Mouse (Mus musculus): ENCODE data around the gene Cyld. TPM values are rescaled to one million over a fixed set of nuclear protein-coding genes. Genes with fewer than 3 reads are reported as not detected.

Gene Cyld
- polyA plus RNA-seq, 1 experiment: 19.4 TPM

DNA sequence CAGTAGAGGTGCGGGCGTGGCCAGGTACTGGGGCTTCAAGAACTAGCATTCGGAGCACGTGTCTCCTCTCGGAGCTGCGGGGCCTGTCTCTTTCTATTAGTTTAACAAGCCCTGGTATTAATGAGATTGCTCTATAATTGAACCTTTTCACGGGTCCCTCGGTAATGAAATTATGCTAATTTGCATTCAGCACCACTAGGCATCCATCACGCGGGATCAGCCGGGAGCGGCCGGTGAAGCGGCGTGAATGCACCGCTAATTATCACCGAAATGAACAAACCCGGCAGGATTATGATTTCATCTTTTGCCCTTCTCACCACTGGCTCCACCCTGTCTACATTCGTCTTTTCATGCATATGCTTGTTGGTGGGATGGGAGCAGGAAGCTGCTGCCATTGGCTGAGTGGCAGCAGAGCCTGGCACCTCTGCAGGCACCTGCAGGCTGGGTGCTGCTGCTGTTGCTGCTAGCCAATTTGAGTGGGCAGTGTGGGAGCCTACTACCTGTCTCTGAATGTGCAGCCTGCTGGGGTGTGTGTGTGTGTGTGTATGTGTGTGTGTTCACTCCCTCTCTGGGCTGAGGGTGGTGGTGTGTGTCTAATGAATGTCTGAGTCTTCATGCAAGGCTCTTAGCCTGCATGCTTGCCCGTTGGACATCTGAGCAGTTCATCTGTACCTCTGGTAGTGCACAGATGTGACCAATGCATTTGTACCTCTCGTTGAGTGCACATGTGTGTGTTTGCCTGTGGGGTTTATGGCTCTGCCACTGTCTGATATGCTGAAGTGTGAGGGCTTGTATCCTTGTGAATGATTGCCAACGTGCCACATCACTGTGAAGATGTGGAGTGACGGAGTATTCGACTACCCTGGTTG lies 97.2 kb downstream of the Cyld start:
- Histone ChIP-seq H3K4me3 (ENCODE audit: control insufficient read depth, insufficient read depth, low read length) (no peak overlapping the region), H3K4me1 (replicated peaks; ENCODE audit: control insufficient read depth, insufficient read depth, low read length) (no peaks in the 10 kb centered on the region), H3K36me3 (ENCODE audit: control insufficient read depth, insufficient read depth, low read length) (no peaks in the 10 kb centered on the region), H3K27ac (ENCODE audit: control insufficient read depth, insufficient read depth, low read length) (no peak overlapping the region), H3K27me3 (ENCODE audit: control insufficient read depth, insufficient read depth, low read length) (no peaks in the 10 kb centered on the region)
- WGBS: 91% methylated on average over 24 of the region's 24 CpGs
- no peak for DNase-seq
- TF ChIP-seq POLR2A (IDR thresholded peaks at IDR 0.05; ENCODE audit: control insufficient read depth, extremely low read depth, insufficient read depth, low read length, poor library complexity) (no peak), CTCF (IDR thresholded peaks at IDR 0.05; ENCODE audit: borderline replicate concordance, control insufficient read depth, extremely low read depth, insufficient read depth, low read length, poor library complexity) (no peak)

DNA sequence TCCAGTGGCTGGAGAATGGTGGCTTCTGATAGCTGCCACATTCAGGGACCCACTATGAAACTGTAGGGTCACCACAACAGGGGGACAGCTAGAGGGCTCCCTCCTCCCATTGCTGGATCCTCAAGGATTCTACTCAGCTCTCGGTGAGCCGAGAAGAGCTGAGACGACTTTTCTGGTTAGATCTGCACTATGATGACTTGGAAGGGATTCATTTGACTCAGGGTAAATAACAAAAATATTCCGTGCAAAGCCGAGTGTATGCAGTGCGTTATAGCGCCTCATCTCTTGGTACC lies 97.7 kb downstream of the Cyld start:
- no peak for DNase-seq
- WGBS: 90% methylated on average over 7 of the region's 7 CpGs
- TF ChIP-seq POLR2A (IDR thresholded peaks at IDR 0.05; ENCODE audit: control insufficient read depth, extremely low read depth, insufficient read depth, low read length, poor library complexity): no peak
- no peak for TF ChIP-seq CTCF (IDR thresholded peaks at IDR 0.05; ENCODE audit: borderline replicate concordance, control insufficient read depth, extremely low read depth, insufficient read depth, low read length, poor library complexity)
- Histone ChIP-seq H3K4me3 (ENCODE audit: control insufficient read depth, insufficient read depth, low read length) (no peak overlapping the region), H3K27me3 (ENCODE audit: control insufficient read depth, insufficient read depth, low read length) (no peaks in the 10 kb centered on the region), H3K27ac (ENCODE audit: control insufficient read depth, insufficient read depth, low read length) (no peak overlapping the region), H3K36me3 (ENCODE audit: control insufficient read depth, insufficient read depth, low read length) (no peaks in the 10 kb centered on the region), H3K4me1 (replicated peaks; ENCODE audit: control insufficient read depth, insufficient read depth, low read length) (no peaks in the 10 kb centered on the region)

GRCm38 (mm10) chr8:88795896-88796295 lies 99.1 kb downstream of the Cyld start:
- no peak overlapping the region for H3K4me3 ChIP-seq (ENCODE audit: control insufficient read depth, insufficient read depth, low read length)
- H3K27ac ChIP-seq (ENCODE audit: control insufficient read depth, insufficient read depth, low read length): no peak overlapping the region
- H3K4me1 ChIP-seq (replicated peaks; ENCODE audit: control insufficient read depth, insufficient read depth, low read length): no peaks in the 10 kb centered on the region
- TF ChIP-seq POLR2A (IDR thresholded peaks at IDR 0.05; ENCODE audit: control insufficient read depth, extremely low read depth, insufficient read depth, low read length, poor library complexity) (no peak), CTCF (IDR thresholded peaks at IDR 0.05; ENCODE audit: borderline replicate concordance, control insufficient read depth, extremely low read depth, insufficient read depth, low read length, poor library complexity) (no peak)
- no peaks in the 10 kb centered on the region for H3K27me3 ChIP-seq (ENCODE audit: control insufficient read depth, insufficient read depth, low read length)
- no peak for DNase-seq
- WGBS: 86% methylated on average over 5 of the region's 5 CpGs
- H3K36me3 ChIP-seq (ENCODE audit: control insufficient read depth, insufficient read depth, low read length): no peaks in the 10 kb centered on the region

GRCm38 (mm10) chr8:88796651-88797050 lies 99.8 kb downstream of the Cyld start:
- H3K36me3 ChIP-seq (ENCODE audit: control insufficient read depth, insufficient read depth, low read length): no peaks in the 10 kb centered on the region
- TF ChIP-seq CTCF (IDR thresholded peaks at IDR 0.05; ENCODE audit: borderline replicate concordance, control insufficient read depth, extremely low read depth, insufficient read depth, low read length, poor library complexity) (no peak), POLR2A (IDR thresholded peaks at IDR 0.05; ENCODE audit: control insufficient read depth, extremely low read depth, insufficient read depth, low read length, poor library complexity) (no peak)
- DNase-seq: no peak
- H3K4me1 ChIP-seq (replicated peaks; ENCODE audit: control insufficient read depth, insufficient read depth, low read length): no peaks in the 10 kb centered on the region
- H3K27ac ChIP-seq (ENCODE audit: control insufficient read depth, insufficient read depth, low read length): no peak overlapping the region
- H3K4me3 ChIP-seq (ENCODE audit: control insufficient read depth, insufficient read depth, low read length): no peak overlapping the region
- no peaks in the 10 kb centered on the region for H3K27me3 ChIP-seq (ENCODE audit: control insufficient read depth, insufficient read depth, low read length)
- 94% methylated on average over 9 of the region's 9 CpGs for WGBS

Other genes starting within 250 kb of the Cyld start
- gene Nkd1, start 175.7 kb upstream of the Cyld start, polyA plus RNA-seq (2012; rRNA removed): 3.0 and 3.4 TPM in 2 replicates
- 52.3 and 69.5 TPM in 2 replicates for gene Snx20, start 60.9 kb upstream of the Cyld start, polyA plus RNA-seq (2012; rRNA removed)
- 2.7 and 3.0 TPM in 2 replicates for gene Nod2, start 49.7 kb upstream of the Cyld start, polyA plus RNA-seq (2012; rRNA removed)

Data from thymus, adult 2 months (tissue).